In the genomic region with DNA sequence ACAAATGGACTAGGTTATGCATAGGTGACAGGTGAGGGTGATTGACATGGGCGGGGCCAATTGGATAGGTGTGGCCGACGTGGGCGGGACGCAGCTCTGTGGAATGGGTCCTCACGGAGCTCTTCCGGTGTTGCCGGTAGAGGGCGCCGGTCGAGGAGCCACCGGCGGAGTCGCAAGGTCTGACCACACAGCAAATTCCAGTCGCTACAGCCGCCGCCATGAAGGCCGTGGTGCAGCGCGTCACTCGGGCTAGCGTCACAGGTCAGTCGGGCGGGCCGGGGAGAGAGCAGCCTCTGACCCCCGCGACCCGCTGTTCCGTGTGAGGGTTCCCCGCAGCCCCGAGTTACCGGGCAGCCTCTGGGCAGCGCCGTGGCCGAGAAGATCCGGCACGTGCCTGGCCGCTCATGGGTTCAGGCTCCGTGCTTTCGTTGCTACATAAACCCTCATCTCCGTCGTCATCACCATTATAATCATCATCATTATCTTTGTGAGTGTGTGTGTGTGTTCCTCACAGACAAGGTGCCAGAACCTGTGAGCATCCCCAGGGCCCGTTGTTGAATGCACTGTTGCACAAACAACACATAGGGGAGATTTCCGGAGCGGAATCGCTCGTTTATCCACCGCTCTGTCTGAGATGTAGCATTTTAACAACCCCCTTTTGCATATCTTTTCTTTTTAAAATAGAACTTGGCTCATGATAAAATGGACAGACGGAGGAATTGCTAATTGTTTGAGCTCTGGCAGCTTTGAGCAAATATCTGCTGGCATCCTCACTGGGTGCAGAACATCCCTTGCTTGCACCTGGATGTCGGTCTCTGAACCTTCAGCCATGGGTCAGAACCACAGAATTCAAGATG, we compare ENCODE assay signal across 8 mouse cellular contexts. TPM values are rescaled to one million over a fixed set of nuclear protein-coding genes. Genes with fewer than 3 reads are reported as not detected.
DNase-seq lines count a peak whose midpoint lies in the region; ATAC-seq and TF ChIP-seq lines count a peak whose summit lies in the region.

Gene Dtd1, plus strand, starts transcription at position 67 of the 857 bp plus-strand sequence.

- peak within 1 kb of the TSS; percentile 83 for H3K4me2 ChIP-seq in kidney, embryonic 15.5 days

- H3K9ac ChIP-seq in kidney, embryonic 15.5 days, result peak within 1 kb of the TSS; percentile 83

- no peak for TF ChIP-seq POLR2A in bone marrow macrophage, adult 2 months (IDR thresholded peaks at IDR 0.05; ENCODE audit: borderline replicate concordance, low read depth, low read length)
- TF ChIP-seq POLR2A in embryonic fibroblast, embryonic 13.5 days (IDR thresholded peaks at IDR 0.05; ENCODE audit: low read depth, low read length), result peak; percentile 82

- peak; percentile 93 for DNase-seq in A20 (ENCODE audit: low read depth, low spot score)
- DNase-seq in heart, adult 9 months (ENCODE audit: low spot score in 2 of 2), result peak; percentile 79 to 87
- peak; percentile 94 for DNase-seq in liver
- DNase-seq in spleen, postnatal 4 days (ENCODE audit: low spot score in 2 of 2), result peak; percentile 86 to 95

- H3K36me3 ChIP-seq in kidney, embryonic 15.5 days, result peaks cover 5% of the 10 kb centered on the region; the same call in 1 of the 2 replicates

- H3K4me3 ChIP-seq in bone marrow macrophage, adult 2 months (ENCODE audit: insufficient read depth, low read length), result peak within 1 kb of the TSS; percentile 94
- peak within 1 kb of the TSS; percentile 45 for H3K4me3 ChIP-seq in embryonic fibroblast, embryonic 13.5 days (ENCODE audit: insufficient read depth, low read length)
- peak within 1 kb of the TSS; percentile 71 for H3K4me3 ChIP-seq in kidney, embryonic 15.5 days (replicated peaks)

- H3K4me1 ChIP-seq in bone marrow macrophage, adult 2 months (ENCODE audit: control insufficient read depth, insufficient read depth, low read length), result no peaks in the 10 kb centered on the region; the same call in 1 of the 2 replicates
- H3K4me1 ChIP-seq in embryonic fibroblast, embryonic 13.5 days (ENCODE audit: control insufficient read depth, insufficient read depth, low read length), result no peaks in the 10 kb centered on the region
- H3K4me1 ChIP-seq in kidney, embryonic 15.5 days, result peaks cover 6% of the 10 kb centered on the region; the same call in 1 of the 2 replicates

- ATAC-seq in kidney, embryonic 15.5 days (replicated peaks; ENCODE audit: low FRiP score), result peak; percentile 97
- ATAC-seq in monocyte, adult 5-6 weeks (replicated peaks; ENCODE audit: insufficient number of reproducible peaks, low FRiP score, low TSS enrichment, poor library complexity, severe bottlenecking), result peak; percentile 96

- H3K9me3 ChIP-seq in kidney, embryonic 15.5 days (replicated peaks), result no peaks in the 10 kb centered on the region

- no peak for TF ChIP-seq CTCF in bone marrow macrophage, adult 2 months (IDR thresholded peaks at IDR 0.05; ENCODE audit: low read depth, low read length)
- peak; percentile 41 for TF ChIP-seq CTCF in embryonic fibroblast, embryonic 13.5 days (IDR thresholded peaks at IDR 0.05; ENCODE audit: borderline replicate concordance, insufficient read depth, low read length)

- H3K27me3 ChIP-seq in kidney, embryonic 15.5 days, result no peaks in the 10 kb centered on the region

- H3K27ac ChIP-seq in bone marrow macrophage, adult 2 months (ENCODE audit: insufficient read depth, low read depth, low read length), result no peak within 1 kb of the TSS
- no peak within 1 kb of the TSS for H3K27ac ChIP-seq in embryonic fibroblast, embryonic 13.5 days (ENCODE audit: insufficient read depth, low read length)
- 0 out of 2 replicates have a peak within 1 kb of the TSS, but pooled peaks have one; percentile 54 for H3K27ac ChIP-seq in kidney, embryonic 15.5 days

- WGBS in kidney, embryonic 15.5 days, result 1% methylated on average over 50 of the region's 50 CpGs

RNA-seq across cellular contexts. Expression of gene Dtd1, which starts in this region (rescaled TPM):
- polyA plus RNA-seq in bone marrow macrophage, adult 2 months (2012; ENCODE audit: insufficient read depth, insufficient read length, missing spikeins), result 9.0 and 10.8 TPM in 2 replicates
- 10.4 and 14.9 TPM in 2 replicates for polyA plus RNA-seq in embryonic fibroblast, embryonic 13.5 days (2011; ENCODE audit: insufficient read length, low read depth, missing spikeins)
- polyA plus RNA-seq in kidney, embryonic 15.5 days (2015; fragmentation: Nextera tagmentation; extraction: Ambion mirVana), result 47.3 and 48.1 TPM in 2 replicates
- total RNA-seq in monocyte, adult 5-6 weeks (2017), result 10.0 to 14.8 TPM (median 13.5 TPM) in 3 replicates
